Mouse (Mus musculus): ENCODE results near the gene Smu1. TPM values are rescaled to one million over a fixed set of nuclear protein-coding genes. Genes with fewer than 3 reads are reported as not detected.
"Not testable (repeated sequence)": the region's sequence is repeated elsewhere in the genome, so short reads cannot be mapped to it uniquely, and the experiment has no call there.

Gene Smu1
- 8.3 TPM in 1 of 2 replicates, not detected in the other for polyA plus RNA-seq (2012; ENCODE audit: insufficient read depth, low replicate concordance)

DNA sequence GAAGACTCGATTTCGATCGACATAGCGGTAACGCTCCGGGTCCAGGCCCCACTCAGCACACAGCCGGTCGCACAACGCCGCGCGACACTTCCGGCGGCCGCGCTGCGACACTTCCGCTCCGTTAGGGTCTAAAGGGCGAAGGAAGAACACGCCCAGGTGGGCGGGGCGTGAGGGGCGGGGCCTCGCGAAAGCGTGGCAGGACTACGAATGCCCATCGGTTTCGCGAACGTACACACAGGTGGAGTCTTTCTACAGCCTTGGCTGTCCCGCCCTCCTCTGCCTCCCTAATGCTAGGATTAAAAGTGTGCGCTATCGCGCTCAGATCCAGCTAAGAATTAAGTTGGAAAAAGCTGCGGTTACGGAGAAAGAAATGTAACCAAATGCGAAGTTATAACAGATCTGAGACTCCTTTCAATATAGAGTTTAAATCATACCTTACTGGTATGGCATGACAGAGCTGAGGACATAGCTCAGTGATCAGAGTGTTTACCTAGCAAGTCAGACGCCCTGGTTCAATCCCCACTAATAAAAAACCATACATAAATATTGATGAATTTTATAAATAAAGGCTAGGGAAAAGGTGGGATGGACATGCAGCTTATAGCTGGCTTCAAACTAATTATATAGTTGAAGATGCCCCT, at the start of gene Smu1:
Gene Smu1, minus strand, starts transcription at position 144 of the 641 bp plus-strand sequence.
- Histone ChIP-seq H3K27me3 (replicated peaks) (no peaks in the 10 kb centered on the region), H3K9me3 (no peaks in the 10 kb centered on the region), H3K4me1 (peaks cover 20% of the 10 kb centered on the region; the same call in 1 of the 2 replicates), H3K4me3 (replicated peaks) (peak within 1 kb of the TSS; percentile 100), H3K36me3 (replicated peaks; ENCODE audit: low read length) (peaks cover 31% of the 10 kb centered on the region)
- TF ChIP-seq FLI1 (IDR thresholded peaks at IDR 0.05; ENCODE audit: low read length) (peak; percentile 89), GATA1 (IDR thresholded peaks at IDR 0.05; ENCODE audit: borderline replicate concordance, low read length) (no peak)

DNA sequence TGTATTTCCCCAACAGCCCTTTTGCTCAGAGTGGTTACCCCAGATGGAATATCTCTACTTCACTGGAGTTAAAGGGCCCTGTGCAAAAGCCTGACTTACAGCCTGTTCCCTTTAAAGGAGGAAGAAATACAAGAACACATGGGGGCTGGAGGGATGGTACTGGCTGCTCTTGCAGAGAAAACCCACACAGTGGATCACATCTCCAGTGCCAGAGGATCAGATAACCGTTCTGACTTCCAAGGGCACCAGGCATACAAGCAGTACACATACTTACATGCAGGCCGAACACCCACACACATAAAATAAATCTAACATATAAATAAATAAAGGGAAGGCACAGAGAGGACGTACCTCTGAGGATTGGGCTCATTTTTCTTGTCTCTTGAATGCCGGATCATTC, 49.7 kb upstream of the Smu1 start:
- no peak overlapping the region for H3K4me3 ChIP-seq (replicated peaks)
- peaks cover 38% of the 10 kb centered on the region for H3K4me1 ChIP-seq
- no peaks in the 10 kb centered on the region for H3K27me3 ChIP-seq (replicated peaks)
- no peaks in the 10 kb centered on the region for H3K9me3 ChIP-seq
- peaks cover 100% of the 10 kb centered on the region for H3K36me3 ChIP-seq (replicated peaks; ENCODE audit: low read length)
- no peak for TF ChIP-seq FLI1 (IDR thresholded peaks at IDR 0.05; ENCODE audit: low read length)

DNA sequence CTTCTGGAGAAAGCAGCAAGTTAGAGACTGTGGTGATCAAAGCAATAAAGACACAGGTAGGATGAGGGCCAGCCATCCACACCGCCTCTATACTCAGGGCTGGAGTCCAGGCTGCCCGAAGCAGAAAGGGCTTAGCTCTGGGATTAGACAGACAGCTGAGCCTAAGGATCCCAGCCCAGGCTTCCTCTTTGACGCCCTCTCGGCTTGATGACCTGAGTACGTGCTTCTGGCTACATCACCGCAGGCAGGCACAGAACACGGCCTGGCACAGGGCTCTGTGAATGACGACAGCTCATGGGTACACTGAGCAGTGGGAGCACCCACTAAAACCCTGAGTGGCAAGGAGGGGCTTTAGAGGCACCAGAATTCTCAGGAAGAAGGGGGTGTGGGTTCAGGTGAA, 47.7 kb upstream of the Smu1 start:
- H3K27me3 ChIP-seq (replicated peaks) = no peaks in the 10 kb centered on the region
- no peak overlapping the region for H3K4me3 ChIP-seq (replicated peaks)
- peaks cover 97% of the 10 kb centered on the region for H3K36me3 ChIP-seq (replicated peaks; ENCODE audit: low read length)

DNA sequence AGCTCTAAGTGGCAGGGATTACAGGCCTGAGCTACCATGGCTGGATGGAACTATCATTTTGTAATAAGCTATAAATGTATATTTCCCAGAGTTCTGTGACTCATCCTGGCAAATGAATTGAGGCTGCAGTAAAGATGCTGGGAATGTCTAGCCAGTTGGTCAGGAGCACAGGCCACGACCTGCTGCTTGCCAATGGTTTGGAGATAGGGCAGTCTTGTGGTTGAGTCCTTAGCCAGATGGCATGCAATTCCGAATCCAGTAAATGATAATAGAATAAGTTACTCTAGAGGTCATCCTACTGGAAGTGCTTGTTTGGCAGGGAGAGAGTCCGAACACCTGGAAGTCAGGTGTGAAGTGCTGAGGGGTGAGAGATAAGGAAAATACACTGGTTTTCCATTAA, 45.1 kb upstream of the Smu1 start:
- H3K9me3 ChIP-seq = peaks cover 2% of the 10 kb centered on the region
- peaks cover 93% of the 10 kb centered on the region for H3K36me3 ChIP-seq (replicated peaks; ENCODE audit: low read length)
- TF ChIP-seq FLI1 (IDR thresholded peaks at IDR 0.05; ENCODE audit: low read length) = no peak
- TF ChIP-seq GATA1 (IDR thresholded peaks at IDR 0.05; ENCODE audit: borderline replicate concordance, low read length) = no peak

More for the DNA sequence above, 47.7 kb upstream of the Smu1 start:
- no peaks in the 10 kb centered on the region for H3K9me3 ChIP-seq
- TF ChIP-seq GATA1 (IDR thresholded peaks at IDR 0.05; ENCODE audit: borderline replicate concordance, low read length) (no peak), FLI1 (IDR thresholded peaks at IDR 0.05; ENCODE audit: low read length) (no peak)
- peaks cover 46% of the 10 kb centered on the region for H3K4me1 ChIP-seq

DNA sequence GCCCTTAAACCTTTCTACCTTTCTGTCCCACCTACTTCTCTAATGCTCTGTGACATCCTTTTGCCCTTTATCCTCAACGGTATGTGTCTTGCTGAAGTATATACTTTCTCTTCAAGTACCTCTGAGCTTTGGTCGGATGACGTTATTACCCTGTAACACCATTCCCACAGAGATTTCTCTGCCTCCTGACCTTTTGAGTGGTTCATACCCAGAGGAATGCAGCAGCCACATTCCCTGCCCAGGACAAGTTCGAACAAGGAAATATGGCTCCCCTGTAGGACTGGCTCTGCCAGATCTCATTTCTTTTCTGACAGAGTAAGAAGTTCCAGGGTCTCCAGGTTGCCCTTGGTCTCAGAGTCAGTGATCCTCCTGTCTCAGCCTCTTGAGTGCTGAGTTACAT, 44.2 kb upstream of the Smu1 start:
- peaks cover 63% of the 10 kb centered on the region for H3K4me1 ChIP-seq
- no peaks in the 10 kb centered on the region for H3K27me3 ChIP-seq (replicated peaks)
- peaks cover 8% of the 10 kb centered on the region for H3K9me3 ChIP-seq
- peaks cover 93% of the 10 kb centered on the region for H3K36me3 ChIP-seq (replicated peaks; ENCODE audit: low read length)
- TF ChIP-seq GATA1 (IDR thresholded peaks at IDR 0.05; ENCODE audit: borderline replicate concordance, low read length) (no peak), FLI1 (IDR thresholded peaks at IDR 0.05; ENCODE audit: low read length) (no peak)
- no peak overlapping the region for H3K4me3 ChIP-seq (replicated peaks)

More for the DNA sequence above, 45.1 kb upstream of the Smu1 start:
- Histone ChIP-seq H3K27me3 (replicated peaks) (no peaks in the 10 kb centered on the region), H3K4me3 (replicated peaks) (no peak overlapping the region), H3K4me1 (peaks cover 63% of the 10 kb centered on the region)

DNA sequence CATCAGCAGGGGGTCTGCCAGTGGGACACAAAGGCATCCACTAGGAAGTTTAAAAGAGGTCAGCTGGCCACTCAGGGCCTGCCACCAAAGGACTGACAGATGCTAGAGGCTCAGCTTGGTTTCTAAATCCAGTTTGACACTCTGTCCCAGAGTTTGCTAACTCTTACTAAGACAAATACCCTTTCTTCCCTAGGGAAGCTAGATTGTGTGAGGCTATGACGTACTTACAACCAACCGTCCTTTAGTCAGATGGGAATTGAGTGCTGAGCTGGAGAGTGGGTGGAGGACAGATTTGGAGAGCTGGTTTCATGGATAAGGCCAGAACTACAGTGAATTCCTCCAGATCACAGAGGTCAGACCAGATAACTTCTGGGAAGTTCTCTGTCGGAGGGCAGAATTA, 43.1 kb upstream of the Smu1 start:
- Histone ChIP-seq H3K9me3 (peaks cover 8% of the 10 kb centered on the region), H3K4me1 (peaks cover 66% of the 10 kb centered on the region), H3K36me3 (replicated peaks; ENCODE audit: low read length) (peaks cover 90% of the 10 kb centered on the region), H3K27me3 (replicated peaks) (no peaks in the 10 kb centered on the region), H3K4me3 (replicated peaks) (no peak overlapping the region)
- TF ChIP-seq FLI1 (IDR thresholded peaks at IDR 0.05; ENCODE audit: low read length) = no peak
- TF ChIP-seq GATA1 (IDR thresholded peaks at IDR 0.05; ENCODE audit: borderline replicate concordance, low read length) = no peak

DNA sequence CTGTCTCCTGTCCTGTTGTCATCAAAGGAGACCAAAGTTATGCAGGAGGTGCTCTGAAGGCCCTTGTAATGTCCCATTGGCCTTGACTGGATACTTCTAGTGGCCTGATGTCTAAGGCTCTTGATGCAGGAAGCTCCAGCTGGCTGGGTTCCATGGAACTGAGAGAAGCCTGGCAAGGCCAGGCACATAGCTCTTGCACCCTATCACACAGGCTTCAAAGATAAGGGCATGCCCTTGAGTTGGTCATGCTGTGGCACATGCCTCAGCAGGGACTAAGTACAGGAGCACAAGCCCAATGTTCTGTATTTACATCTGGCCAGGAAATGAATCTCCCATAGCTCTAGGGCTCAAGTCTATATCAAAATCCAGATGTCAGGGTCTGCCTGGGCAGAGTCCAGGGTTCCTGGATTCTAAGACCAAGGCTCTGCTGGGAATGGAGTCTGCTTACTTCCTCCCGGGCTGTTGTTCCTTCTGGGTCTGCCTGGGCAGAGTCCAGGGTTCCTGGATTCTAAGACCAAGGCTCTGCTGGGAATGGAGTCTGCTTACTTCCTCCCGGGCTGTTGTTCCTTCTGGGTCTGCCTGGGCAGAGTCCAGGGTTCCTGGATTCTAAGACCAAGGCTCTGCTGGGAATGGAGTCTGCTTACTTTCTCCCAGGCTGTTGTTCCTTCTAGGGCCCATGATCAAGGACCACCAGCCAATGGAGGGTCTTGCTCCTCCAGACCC, 41.3 kb upstream of the Smu1 start:
- H3K4me3 ChIP-seq (replicated peaks); H3K27me3 ChIP-seq (replicated peaks): not testable (repeated sequence)
- peaks cover 87% of the 10 kb centered on the region for H3K36me3 ChIP-seq (replicated peaks; ENCODE audit: low read length)
- peaks cover 12% of the 10 kb centered on the region for H3K9me3 ChIP-seq
- peaks cover 60% of the 10 kb centered on the region for H3K4me1 ChIP-seq

DNA sequence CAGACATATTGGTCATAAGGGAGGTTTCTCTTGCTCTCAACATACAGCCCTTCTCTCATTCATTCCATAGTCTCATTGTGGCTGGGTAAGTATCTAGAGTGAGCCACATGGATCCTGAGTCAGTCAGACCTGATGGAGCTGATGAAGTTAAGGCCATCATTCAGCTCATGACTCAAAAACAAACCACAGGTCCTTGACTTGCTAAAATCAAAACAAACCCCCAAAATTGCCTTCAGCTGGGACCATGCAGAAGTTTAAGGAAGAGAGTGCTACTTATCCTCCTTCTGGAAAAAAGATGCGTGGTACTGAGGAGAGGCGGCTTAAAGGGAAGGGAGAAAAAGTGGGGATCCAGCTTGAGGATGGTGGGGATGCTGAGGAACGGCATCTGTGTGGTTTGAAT, 38.0 kb upstream of the Smu1 start:
- H3K36me3 ChIP-seq (replicated peaks; ENCODE audit: low read length) = peaks cover 74% of the 10 kb centered on the region
- TF ChIP-seq GATA1 (IDR thresholded peaks at IDR 0.05; ENCODE audit: borderline replicate concordance, low read length) = no peak
- no peak for TF ChIP-seq FLI1 (IDR thresholded peaks at IDR 0.05; ENCODE audit: low read length)
- H3K9me3 ChIP-seq = peaks cover 13% of the 10 kb centered on the region
- H3K4me3 ChIP-seq (replicated peaks) = no peak overlapping the region
- no peaks in the 10 kb centered on the region for H3K27me3 ChIP-seq (replicated peaks)
- H3K4me1 ChIP-seq = peaks cover 34% of the 10 kb centered on the region

DNA sequence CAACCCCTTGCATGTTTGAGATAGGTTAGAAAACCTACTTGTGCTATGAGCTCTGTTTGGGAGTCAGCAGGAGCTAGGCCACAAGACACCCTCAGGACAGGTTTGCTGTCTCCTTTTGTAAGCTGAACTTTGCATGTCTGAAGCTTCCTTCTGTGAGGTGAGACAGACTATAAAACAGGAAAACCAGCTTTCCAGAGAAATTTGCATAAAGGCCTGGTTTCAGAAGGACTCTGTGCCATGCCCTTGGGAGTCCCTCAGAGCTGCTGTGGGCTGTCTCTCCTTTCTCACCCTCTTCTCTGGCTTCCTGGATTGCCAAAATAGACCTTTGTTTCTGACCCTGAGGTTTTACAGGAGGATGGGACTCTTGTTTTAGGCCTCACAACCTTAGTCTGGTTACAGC, 36.6 kb upstream of the Smu1 start:
- H3K4me3 ChIP-seq (replicated peaks) = no peak overlapping the region
- no peak for TF ChIP-seq FLI1 (IDR thresholded peaks at IDR 0.05; ENCODE audit: low read length)
- TF ChIP-seq GATA1 (IDR thresholded peaks at IDR 0.05; ENCODE audit: borderline replicate concordance, low read length) = no peak

DNA sequence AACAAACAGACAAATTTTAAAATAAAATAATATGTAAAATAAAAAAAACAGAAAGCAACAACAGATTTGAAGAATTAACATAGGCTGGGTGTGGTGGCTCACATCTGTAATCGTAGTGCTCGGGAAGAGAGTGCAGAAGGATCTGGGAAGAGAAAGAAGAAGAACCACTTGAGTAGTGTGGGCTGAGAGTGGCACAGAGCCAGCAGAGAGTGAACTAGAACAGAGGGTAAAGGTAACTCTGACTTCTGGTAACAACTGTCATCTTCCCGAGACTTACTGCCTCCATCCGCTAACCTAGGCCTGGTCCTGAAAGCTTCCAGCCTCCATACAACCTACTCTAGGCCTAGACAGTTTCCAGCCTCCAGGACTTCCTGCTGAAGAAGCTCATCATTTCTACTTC, 33.5 kb upstream of the Smu1 start:
- TF ChIP-seq GATA1 (IDR thresholded peaks at IDR 0.05; ENCODE audit: borderline replicate concordance, low read length) (no peak), FLI1 (IDR thresholded peaks at IDR 0.05; ENCODE audit: low read length) (no peak)
- peaks cover 13% of the 10 kb centered on the region for H3K4me1 ChIP-seq
- H3K9me3 ChIP-seq = peaks cover 5% of the 10 kb centered on the region; the same call in 1 of the 2 replicates
- peaks cover 36% of the 10 kb centered on the region for H3K36me3 ChIP-seq (replicated peaks; ENCODE audit: low read length)
- H3K4me3 ChIP-seq (replicated peaks) = no peak overlapping the region
- H3K27me3 ChIP-seq (replicated peaks) = no peaks in the 10 kb centered on the region

More for the DNA sequence above, 36.6 kb upstream of the Smu1 start:
- Histone ChIP-seq H3K36me3 (replicated peaks; ENCODE audit: low read length) (peaks cover 61% of the 10 kb centered on the region), H3K9me3 (peaks cover 13% of the 10 kb centered on the region), H3K4me1 (peaks cover 20% of the 10 kb centered on the region), H3K27me3 (replicated peaks) (no peaks in the 10 kb centered on the region)

Data from megakaryocyte, embryonic 14.5 days (primary cell).